Mouse (Mus musculus): ENCODE results near the gene Enah.

Gene Enah

GRCm38 (mm10) chr1:181873086-181873920 is 146.5 kb downstream of the Enah start:
- DNase-seq = no peak

GRCm38 (mm10) chr1:181872639-181873038 is 147.2 kb downstream of the Enah start:
- DNase-seq = no peak

- DNase-seq = no peak
Measured at GRCm38 (mm10) chr1:181866429-181867280, 153.1 kb downstream of the Enah start.

GRCm38 (mm10) chr1:181865863-181866216 is 153.9 kb downstream of the Enah start:
- DNase-seq = no peak

GRCm38 (mm10) chr1:181864971-181865862 is 154.6 kb downstream of the Enah start:
- no peak for DNase-seq

- DNase-seq = no peak
Measured at GRCm38 (mm10) chr1:181863431-181863830, 156.4 kb downstream of the Enah start.

- DNase-seq = no peak
Measured at GRCm38 (mm10) chr1:181862676-181863374, 157.0 kb downstream of the Enah start.

- no peak for DNase-seq
Measured at GRCm38 (mm10) chr1:181861181-181861902, 158.4 kb downstream of the Enah start.

- peak; percentile 82 to 87 for DNase-seq
Measured at GRCm38 (mm10) chr1:181860659-181861058, 159.1 kb downstream of the Enah start.

GRCm38 (mm10) chr1:181856329-181856728 is 163.5 kb downstream of the Enah start:
- no peak for DNase-seq

GRCm38 (mm10) chr1:181854829-181855228 is 165.0 kb downstream of the Enah start:
- no peak for DNase-seq

- DNase-seq = peak; percentile 81
Measured at GRCm38 (mm10) chr1:181853081-181853736, 166.6 kb downstream of the Enah start.

GRCm38 (mm10) chr1:181852466-181852865 is 167.3 kb downstream of the Enah start:
- DNase-seq = peak in 1 of 2 experiments; percentile 47

- no peak for DNase-seq
Measured at GRCm38 (mm10) chr1:181851521-181852310, 168.1 kb downstream of the Enah start.

- no peak for DNase-seq
Measured at GRCm38 (mm10) chr1:181850441-181850840, 169.3 kb downstream of the Enah start.

GRCm38 (mm10) chr1:181848210-181848609 is 171.6 kb downstream of the Enah start:
- DNase-seq = no peak

- no peak for DNase-seq
Measured at GRCm38 (mm10) chr1:181847396-181847795, 172.4 kb downstream of the Enah start.
